Mouse (Mus musculus): ENCODE measurements around the gene Epha7. TPM values are rescaled to one million over a fixed set of nuclear protein-coding genes. Genes with fewer than 3 reads are reported as not detected.

Epha7 gene
- polyA plus RNA-seq (2012) = not detected in 2 replicates

GRCm38 (mm10) chr4:28812691-28813289 is at the start of gene Epha7:
TSS of gene Epha7 (plus strand) at chr4:28813131.
- no peak for TF ChIP-seq GATA1 (IDR thresholded peaks at IDR 0.05; ENCODE audit: low read length)

DNA sequence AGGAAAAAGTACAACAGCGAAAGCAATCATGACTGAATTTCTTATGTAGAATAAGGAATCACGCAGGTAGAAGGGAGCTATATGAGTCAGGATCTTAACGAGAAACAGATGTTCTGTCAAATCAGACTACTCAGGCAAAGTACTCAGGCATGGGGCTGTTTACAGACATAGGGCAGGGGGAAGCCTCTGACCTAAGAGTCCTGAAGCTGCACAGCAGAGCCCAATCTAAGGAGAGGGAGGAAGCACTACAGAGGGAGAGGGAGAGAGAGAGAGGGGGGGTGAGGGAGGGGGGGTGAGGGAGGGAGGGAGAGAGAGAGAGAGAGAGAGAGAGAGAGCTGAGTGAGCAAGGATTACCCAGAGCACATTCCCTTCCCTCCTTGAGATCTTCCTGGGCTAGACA is 29.0 kb upstream of the Epha7 start:
- no peak for TF ChIP-seq GATA1 (IDR thresholded peaks at IDR 0.05; ENCODE audit: low read length)

DNA sequence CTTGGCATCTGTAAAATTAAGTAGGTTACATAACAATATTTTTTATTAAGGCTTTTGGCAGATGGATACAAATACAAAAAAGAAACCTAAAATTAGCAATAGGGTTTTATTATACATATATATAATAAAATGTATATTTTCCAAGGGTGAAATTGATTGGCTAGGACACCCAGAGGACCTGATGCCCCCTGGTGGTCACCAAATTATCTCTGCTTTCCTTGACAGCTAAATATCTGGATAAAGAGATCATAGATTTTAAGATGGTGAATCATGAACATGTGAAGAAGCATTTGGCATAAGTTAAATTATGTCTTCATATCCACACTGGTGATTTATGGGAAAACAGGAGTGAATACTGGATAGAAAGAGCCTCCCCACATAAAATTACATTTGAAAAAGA is 4.1 kb upstream of the Epha7 start:
- no peak for TF ChIP-seq GATA1 (IDR thresholded peaks at IDR 0.05; ENCODE audit: low read length)

- no peak for TF ChIP-seq GATA1 (IDR thresholded peaks at IDR 0.05; ENCODE audit: low read length)
These were observed 3.2 kb upstream of the Epha7 start for GRCm38 (mm10) chr4:28809703-28810102.

GRCm38 (mm10) chr4:28813551-28814475 is 882 bp downstream of the Epha7 start:
- TF ChIP-seq GATA1 (IDR thresholded peaks at IDR 0.05; ENCODE audit: low read length) = no peak

DNA sequence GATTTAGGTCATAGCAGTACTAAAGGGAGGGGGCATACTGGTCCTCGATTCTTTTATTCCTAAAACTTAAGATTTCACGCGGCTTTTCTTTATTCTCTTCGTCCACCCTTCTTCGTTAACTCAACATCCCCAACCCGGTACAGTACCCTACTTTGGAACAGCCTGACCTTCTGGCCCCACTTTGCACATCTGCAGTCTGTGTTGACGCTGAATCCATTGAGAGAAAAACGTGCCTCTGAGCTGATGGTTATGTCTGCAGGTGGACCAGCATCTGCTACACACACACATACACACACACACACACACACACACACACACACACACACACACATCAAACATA is 1.5 kb downstream of the Epha7 start:
- no peak for TF ChIP-seq GATA1 (IDR thresholded peaks at IDR 0.05; ENCODE audit: low read length)

DNA sequence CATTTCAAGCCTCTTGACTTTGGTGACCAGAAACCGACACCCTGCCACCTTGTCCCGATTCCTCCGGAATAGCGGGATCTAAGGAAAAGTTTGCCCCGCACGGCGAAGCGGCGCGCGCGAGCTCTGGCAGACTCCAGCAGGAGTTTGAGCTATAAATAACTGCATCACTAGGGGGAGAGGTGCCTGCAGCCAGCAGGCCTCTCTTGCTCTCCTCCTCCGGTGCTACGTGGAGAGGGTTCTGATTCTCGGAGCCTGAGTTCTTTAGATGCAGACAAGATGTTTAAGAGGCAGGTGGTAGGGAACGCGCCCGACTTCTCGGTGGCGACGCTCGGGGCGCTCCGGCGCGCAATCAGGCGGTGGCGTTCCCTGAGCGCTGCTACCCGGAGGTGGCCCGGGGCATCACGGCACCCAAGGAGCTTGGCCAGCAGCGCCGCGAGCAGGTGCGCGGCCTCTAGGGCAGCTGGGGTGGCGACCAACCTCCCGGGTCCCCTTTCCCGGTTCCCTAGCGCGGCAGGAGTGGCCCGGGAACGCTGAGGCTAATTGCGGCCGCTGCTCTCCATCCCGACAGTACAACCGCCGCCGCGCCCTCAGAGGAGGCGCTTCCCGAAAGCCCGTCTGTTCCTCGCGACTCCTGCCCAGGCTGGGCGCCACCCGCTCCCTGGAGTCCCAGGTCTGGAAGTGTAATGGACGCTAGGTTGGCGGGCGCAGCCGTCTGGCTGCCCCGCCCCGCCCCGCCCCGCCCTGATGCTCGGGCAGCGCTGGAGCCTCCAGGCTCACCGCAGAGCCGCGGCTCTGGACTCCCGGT is 2.1 kb downstream of the Epha7 start:
- no peak for TF ChIP-seq GATA1 (IDR thresholded peaks at IDR 0.05; ENCODE audit: low read length)

DNA sequence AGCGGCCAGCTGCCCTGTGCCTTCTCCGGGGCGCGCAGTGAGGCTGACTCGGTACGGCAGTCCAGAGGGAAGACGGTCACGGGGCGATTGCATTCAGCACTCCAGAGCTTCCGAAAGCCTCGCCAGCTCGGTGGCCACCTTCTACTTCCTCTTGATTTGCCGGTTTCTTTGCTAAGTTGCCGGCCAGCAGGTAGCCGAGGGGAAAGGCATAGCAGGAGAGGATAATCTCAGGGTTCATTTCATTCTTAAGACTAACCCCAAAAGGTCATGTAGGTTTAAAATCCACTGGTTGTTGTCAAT is 2.6 kb downstream of the Epha7 start:
- no peak for TF ChIP-seq GATA1 (IDR thresholded peaks at IDR 0.05; ENCODE audit: low read length)

GRCm38 (mm10) chr4:28823616-28824015 is 10.7 kb downstream of the Epha7 start:
- no peak for TF ChIP-seq GATA1 (IDR thresholded peaks at IDR 0.05; ENCODE audit: low read length)

- no peak for TF ChIP-seq GATA1 (IDR thresholded peaks at IDR 0.05; ENCODE audit: low read length)
These were observed 11.7 kb downstream of the Epha7 start for GRCm38 (mm10) chr4:28824616-28825015.

- TF ChIP-seq GATA1 (IDR thresholded peaks at IDR 0.05; ENCODE audit: low read length) = no peak
These were observed 24.7 kb downstream of the Epha7 start for GRCm38 (mm10) chr4:28837669-28838068.

- no peak for TF ChIP-seq GATA1 (IDR thresholded peaks at IDR 0.05; ENCODE audit: low read length)
These were observed 33.4 kb downstream of the Epha7 start for GRCm38 (mm10) chr4:28846311-28846710.

DNA sequence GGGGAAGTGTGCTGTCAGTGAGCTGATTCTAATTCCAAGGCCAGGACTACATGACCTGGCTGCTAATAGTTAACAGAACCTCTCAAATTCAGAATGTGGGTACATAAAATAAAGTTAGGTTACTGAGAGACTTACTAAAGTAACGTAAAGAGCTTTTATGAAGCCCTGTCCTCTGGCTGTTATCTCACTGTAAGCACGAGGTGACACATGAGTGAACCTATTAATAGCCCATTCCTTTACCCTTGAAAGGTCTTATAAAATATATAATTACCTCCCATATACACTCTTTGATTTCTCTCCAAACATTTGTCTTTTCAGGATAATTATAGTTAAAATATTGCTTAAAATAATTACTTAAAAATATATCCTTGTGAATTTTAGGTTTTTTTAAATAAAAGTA is 37.5 kb downstream of the Epha7 start:
- no peak for TF ChIP-seq GATA1 (IDR thresholded peaks at IDR 0.05; ENCODE audit: low read length)

DNA sequence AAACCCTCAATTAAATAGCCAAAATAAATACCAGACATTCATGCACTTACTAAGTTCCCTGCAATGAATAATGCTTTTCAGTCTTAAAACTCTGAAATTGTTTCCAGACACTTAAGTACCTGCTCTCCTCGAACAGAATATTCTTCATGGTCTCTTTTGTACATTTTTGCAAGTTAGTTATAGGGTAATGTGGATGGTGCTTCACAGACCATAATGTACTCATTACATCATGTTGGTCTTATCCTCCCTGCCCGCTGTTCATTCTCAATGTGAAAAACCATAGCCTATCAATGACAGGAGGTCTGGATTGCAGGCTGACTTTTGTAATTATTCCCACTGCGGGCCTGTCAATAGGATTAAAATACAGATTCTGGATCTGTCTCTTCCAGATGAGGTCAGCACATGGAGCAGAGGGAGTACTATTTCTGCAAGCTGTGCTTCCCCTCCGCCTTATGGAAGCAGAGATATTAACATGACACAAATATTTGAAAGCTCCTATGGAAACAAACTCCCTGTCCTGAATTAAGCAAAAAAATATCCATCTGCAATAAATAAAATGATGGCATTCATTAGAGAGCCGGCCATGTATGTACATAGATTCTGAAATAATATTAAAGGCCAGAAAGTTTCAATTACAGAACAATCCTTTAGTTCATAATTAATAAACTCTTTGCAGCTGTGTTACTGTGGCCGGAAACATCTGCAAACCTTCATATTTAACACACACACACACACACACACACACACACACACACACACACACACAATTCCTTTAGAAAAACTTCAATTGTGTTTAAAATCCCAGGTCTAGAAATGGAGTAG is 50.1 kb downstream of the Epha7 start:
- TF ChIP-seq GATA1 (IDR thresholded peaks at IDR 0.05; ENCODE audit: low read length) = no peak

DNA sequence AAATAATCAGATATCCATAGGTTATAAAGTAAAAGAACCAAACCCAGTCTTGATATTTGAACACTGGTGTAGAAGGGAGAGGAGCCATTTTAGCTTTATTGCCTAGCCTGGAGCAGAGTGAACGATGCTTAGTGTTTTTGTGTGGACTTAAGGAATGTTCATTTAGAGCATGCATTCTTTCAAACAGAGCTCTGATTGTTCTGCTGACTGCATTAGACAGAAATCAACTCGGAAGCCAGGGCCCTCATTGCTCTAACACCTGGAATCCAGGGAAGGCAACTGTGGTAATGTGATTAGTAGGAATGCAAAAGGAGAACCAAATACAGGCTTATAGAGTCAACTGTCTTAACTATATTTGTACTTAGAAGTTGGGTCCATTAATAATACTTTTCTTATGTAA is 53.5 kb downstream of the Epha7 start:
- no peak for TF ChIP-seq GATA1 (IDR thresholded peaks at IDR 0.05; ENCODE audit: low read length)
